In genomic region chr12:80785597-80785996, GRCm38 (mm10) we compare ENCODE assay signal across 27 mouse cellular contexts. TPM values are rescaled to one million over a fixed set of nuclear protein-coding genes. Genes with fewer than 3 reads are reported as not detected.
DNase-seq lines count a peak whose midpoint lies in the region; ATAC-seq and TF ChIP-seq lines count a peak whose summit lies in the region.
"Had no signal": no experiment of that assay in that cellular context is flagged by ENCODE, and none has a peak within 500 bp of the region (broad histone marks: within the 10 kb centered on the region; RNA-seq: fewer than 3 reads in every experiment).

No protein-coding gene starts in this region.

- H3K9me3 ChIP-seq in liver, embryonic 13.5 days (replicated peaks): no peaks in the 10 kb centered on the region
- H3K9me3 ChIP-seq in liver, postnatal 0 days (ENCODE audit: low read length): no peaks in the 10 kb centered on the region
- H3K9me3 ChIP-seq: embryonic facial prominence, embryonic 10.5 days; embryonic facial prominence, embryonic 13.5 days; forebrain, embryonic 12.5 days; forebrain, embryonic 15.5 days; G1E; heart, embryonic 12.5 days; heart, embryonic 15.5 days; hindbrain, embryonic 10.5 days; hindbrain, embryonic 13.5 days had no signal

- DNase-seq in cerebellum, adult 2 months: no peak
- DNase-seq in cerebellum, postnatal 25 days: no peak
- DNase-seq in liver, embryonic 13.5 days: no peak
- DNase-seq in liver, postnatal 0 days: no peak
- no peak for DNase-seq in urinary bladder, adult 18-20 months (ENCODE audit: low spot score in 2 of 2)
- DNase-seq in layer of hippocampus, adult 8-10 months (ENCODE audit: low spot score in 2 of 2): no peak
- DNase-seq: adrenal gland, adult 2 months; adrenal gland, postnatal 14 days; cerebellum, adult 9-11 months; cerebellum, postnatal 36 days; embryo, embryonic 11 days; gastrocnemius, postnatal 14 days; heart, postnatal 10 days; heart, postnatal 36 days had no signal

- TF ChIP-seq POLR2A in cerebellum, adult 2 months (IDR thresholded peaks at IDR 0.05; ENCODE audit: borderline replicate concordance, insufficient read depth, low read length): no peak
- no peak for TF ChIP-seq POLR2A in bone marrow macrophage, adult 2 months (IDR thresholded peaks at IDR 0.05; ENCODE audit: borderline replicate concordance, low read depth, low read length)

- H3K4me3 ChIP-seq in cerebellum, adult 2 months (replicated peaks; ENCODE audit: insufficient read depth, low read depth, low read length): no peak overlapping the region
- H3K4me3 ChIP-seq in liver, embryonic 13.5 days (replicated peaks): no peak overlapping the region
- no peak overlapping the region for H3K4me3 ChIP-seq in liver, postnatal 0 days (ENCODE audit: low read depth, low read length)
- no peak overlapping the region for H3K4me3 ChIP-seq in bone marrow macrophage, adult 2 months (ENCODE audit: insufficient read depth, low read length)
- no peak overlapping the region for H3K4me3 ChIP-seq in macrophage (ENCODE audit: inconsistent target)
- H3K4me3 ChIP-seq: embryonic facial prominence, embryonic 10.5 days; embryonic facial prominence, embryonic 13.5 days; erythroblast, embryonic 14.5 days; forebrain, embryonic 12.5 days; forebrain, embryonic 15.5 days; heart, embryonic 12.5 days; heart, embryonic 15.5 days; hindbrain, embryonic 10.5 days; hindbrain, embryonic 13.5 days had no signal

- no peak for ATAC-seq in liver, embryonic 13.5 days (ENCODE audit: low read depth)
- no peak for ATAC-seq in liver, postnatal 0 days
- ATAC-seq: forebrain, embryonic 15.5 days; hindbrain, embryonic 16.5 days had no signal

- no peak overlapping the region for H3K9ac ChIP-seq in liver, embryonic 13.5 days
- no peak overlapping the region; the same call in 1 of the 2 replicates for H3K9ac ChIP-seq in liver, postnatal 0 days (replicated peaks)
- H3K9ac ChIP-seq: embryonic facial prominence, embryonic 13.5 days; forebrain, embryonic 12.5 days; forebrain, embryonic 15.5 days; heart, embryonic 12.5 days; heart, embryonic 15.5 days; hindbrain, embryonic 13.5 days had no signal

- peaks cover 24% of the 10 kb centered on the region for H3K4me1 ChIP-seq in cerebellum, adult 2 months (ENCODE audit: control insufficient read depth, insufficient read depth, low read length)
- H3K4me1 ChIP-seq in liver, embryonic 13.5 days (replicated peaks): peaks cover 62% of the 10 kb centered on the region
- peaks cover 42% of the 10 kb centered on the region for H3K4me1 ChIP-seq in liver, postnatal 0 days (ENCODE audit: insufficient read depth)
- peaks cover 21% of the 10 kb centered on the region for H3K4me1 ChIP-seq in bone marrow macrophage, adult 2 months (ENCODE audit: control insufficient read depth, insufficient read depth, low read length)

- no peak for TF ChIP-seq CTCF in cerebellum, adult 2 months (IDR thresholded peaks at IDR 0.05; ENCODE audit: borderline replicate concordance, insufficient read depth, low read depth, low read length)
- no peak for TF ChIP-seq CTCF in liver, postnatal 0 days (IDR thresholded peaks at IDR 0.05; ENCODE audit: low read depth)
- TF ChIP-seq CTCF in bone marrow macrophage, adult 2 months (IDR thresholded peaks at IDR 0.05; ENCODE audit: low read depth, low read length): no peak

- peak overlapping the region; percentile 41; the same call in 1 of the 2 replicates for H3K27ac ChIP-seq in cerebellum, adult 2 months (ENCODE audit: insufficient read depth, low read length)
- H3K27ac ChIP-seq in liver, embryonic 13.5 days: peak overlapping the region; percentile 50
- no peak overlapping the region for H3K27ac ChIP-seq in liver, postnatal 0 days (ENCODE audit: low read depth)
- H3K27ac ChIP-seq in bone marrow macrophage, adult 2 months (ENCODE audit: insufficient read depth, low read depth, low read length): peak overlapping the region; percentile 56; the same call in 1 of the 2 replicates
- H3K27ac ChIP-seq in macrophage: peak overlapping the region; percentile 25; the same call in 1 of the 2 replicates
- H3K27ac ChIP-seq: embryonic facial prominence, embryonic 10.5 days; embryonic facial prominence, embryonic 13.5 days; forebrain, embryonic 12.5 days; forebrain, embryonic 15.5 days; heart, embryonic 15.5 days; hindbrain, embryonic 10.5 days; hindbrain, embryonic 13.5 days had no signal

- no peaks in the 10 kb centered on the region for H3K36me3 ChIP-seq in liver, embryonic 13.5 days
- H3K36me3 ChIP-seq in liver, postnatal 0 days (replicated peaks; ENCODE audit: insufficient read depth, low read length): no peaks in the 10 kb centered on the region
- H3K36me3 ChIP-seq in macrophage (ENCODE audit: inconsistent target): no peaks in the 10 kb centered on the region
- H3K36me3 ChIP-seq: embryonic facial prominence, embryonic 10.5 days; embryonic facial prominence, embryonic 13.5 days; forebrain, embryonic 12.5 days; forebrain, embryonic 15.5 days; G1E; heart, embryonic 12.5 days; heart, embryonic 15.5 days; hindbrain, embryonic 10.5 days; hindbrain, embryonic 13.5 days had no signal

- H3K4me2 ChIP-seq in liver, embryonic 13.5 days: no peak overlapping the region
- H3K4me2 ChIP-seq in liver, postnatal 0 days (ENCODE audit: low read depth, low read length): no peak overlapping the region
- H3K4me2 ChIP-seq: embryonic facial prominence, embryonic 13.5 days; forebrain, embryonic 12.5 days; forebrain, embryonic 15.5 days; heart, embryonic 12.5 days; heart, embryonic 15.5 days; hindbrain, embryonic 13.5 days had no signal

- H3K79me2 ChIP-seq in macrophage (ENCODE audit: inconsistent target): no peaks in the 10 kb centered on the region

- TF ChIP-seq EP300 in liver, postnatal 0 days (IDR thresholded peaks at IDR 0.05; ENCODE audit: low read depth): no peak

- WGBS in cerebellum, adult 2 months: 97% methylated on average over 4 of the region's 4 CpGs
- WGBS in liver, embryonic 13.5 days (ENCODE audit: insufficient replicate concordance): 85% methylated on average over 4 of the region's 4 CpGs
- WGBS in liver, postnatal 0 days (ENCODE audit: insufficient replicate concordance): 74% methylated on average over 4 of the region's 4 CpGs
- WGBS in macrophage (ENCODE audit: missing documents): 97% methylated on average over 4 of the region's 4 CpGs

- no peaks in the 10 kb centered on the region for H3K27me3 ChIP-seq in cerebellum, adult 2 months (ENCODE audit: control insufficient read depth, insufficient read depth, low read length)
- H3K27me3 ChIP-seq in liver, embryonic 13.5 days: no peaks in the 10 kb centered on the region
- no peaks in the 10 kb centered on the region for H3K27me3 ChIP-seq in liver, postnatal 0 days (ENCODE audit: insufficient read depth, low read length)
- H3K27me3 ChIP-seq: embryonic facial prominence, embryonic 13.5 days; forebrain, embryonic 12.5 days; forebrain, embryonic 15.5 days; heart, embryonic 12.5 days had no signal

RNA-seq across cellular contexts. Expression of gene Susd6, which starts 4.7 kb away (rescaled TPM):
- polyA plus RNA-seq in cerebellum, adult 2 months (2012; rRNA removed): 46.3 and 54.8 TPM in 2 replicates
- 9.4 and 11.6 TPM in 2 replicates for polyA plus RNA-seq in liver, embryonic 13.5 days (2015; fragmentation: Nextera tagmentation; extraction: Ambion mirVana)
- 8.6 and 10.8 TPM in 2 replicates for polyA plus RNA-seq in liver, postnatal 0 days (2015; fragmentation: Nextera tagmentation; extraction: Ambion mirVana)
- 144 and 157 TPM in 2 replicates for polyA plus RNA-seq in bone marrow macrophage, adult 2 months (2012; ENCODE audit: insufficient read depth, insufficient read length, missing spikeins)
- total RNA-seq in macrophage (2018; cell fraction: chromatin; rRNA removed): 100 to 1,000 TPM in 21 of 26 experiments, 10 to 100 TPM in 5; 82.5 to 344 (median 177) TPM
- 100 to 1,000 TPM in 25 of 26 experiments, 10 to 100 TPM in 1; 98.6 to 237 (median 169) TPM for total RNA-seq in macrophage (2018; cell fraction: cytosol; rRNA removed)
- total RNA-seq in macrophage (2018; cell fraction: nucleus; rRNA removed): 100 to 1,000 TPM; 137 to 428 (median 289) TPM
- polyA plus RNA-seq in macrophage (2018): 67.3 to 91.5 TPM (median 72.0 TPM) in 3 replicates
- total RNA-seq in layer of hippocampus, adult 8-10 months (2022): 10 to 100 TPM; 62.8 to 67.0 (median 65.0) TPM

RNA-seq across cellular contexts. Expression of gene Ccdc177, which starts 25.1 kb away (rescaled TPM):
- 4.9 and 5.4 TPM in 2 replicates for polyA plus RNA-seq in cerebellum, adult 2 months (2012; rRNA removed)
- not detected in 2 replicates for polyA plus RNA-seq in liver, embryonic 13.5 days (2015; fragmentation: Nextera tagmentation; extraction: Ambion mirVana)
- polyA plus RNA-seq in liver, postnatal 0 days (2015; fragmentation: Nextera tagmentation; extraction: Ambion mirVana): not detected in 2 replicates
- not detected in 2 replicates for polyA plus RNA-seq in bone marrow macrophage, adult 2 months (2012; ENCODE audit: insufficient read depth, insufficient read length, missing spikeins)
- not detected for total RNA-seq in macrophage (2018; cell fraction: chromatin; rRNA removed)
- not detected for total RNA-seq in macrophage (2018; cell fraction: cytosol; rRNA removed)
- total RNA-seq in macrophage (2018; cell fraction: nucleus; rRNA removed): not detected
- polyA plus RNA-seq in macrophage (2018): not detected in 3 replicates
- total RNA-seq in layer of hippocampus, adult 8-10 months (2022): 10 to 100 TPM; 15.1 to 16.6 (median 15.8) TPM
- total RNA-seq: adrenal gland, postnatal 14 days; heart, postnatal 36 days had no signal
- polyA plus RNA-seq: adrenal gland, adult 2 months; erythroblast, embryonic 14.5 days; G1E; heart, embryonic 15.5 days had no signal
